Mouse (Mus musculus): Measurements from ENCODE around the gene Sostdc1. TPM values are rescaled to one million over a fixed set of nuclear protein-coding genes. Genes with fewer than 3 reads are reported as not detected.

Gene Sostdc1
- polyA plus RNA-seq, 1 experiment from 2014 or later: 0.63 TPM

- Histone ChIP-seq H3K9me3 (ENCODE audit: control insufficient read depth, low read length) (no peaks in the 10 kb centered on the region), H3K4me1 (replicated peaks; ENCODE audit: control insufficient read depth, insufficient read depth, low read length) (no peaks in the 10 kb centered on the region), H3K27ac (ENCODE audit: low read depth, low read length) (no peak overlapping the region), H3K36me3 (ENCODE audit: control insufficient read depth, insufficient read depth, low read length) (no peaks in the 10 kb centered on the region), H3K27me3 (replicated peaks; ENCODE audit: control insufficient read depth, insufficient read depth, low read length) (no peaks in the 10 kb centered on the region), H3K4me2 (no peak overlapping the region), H3K4me3 (ENCODE audit: low read depth, low read length) (no peak overlapping the region), H3K9ac (ENCODE audit: low read depth, low read length) (no peak overlapping the region)
- DNase-seq (ENCODE audit: low spot score) (no peak), ATAC-seq (replicated peaks; ENCODE audit: low FRiP score) (no peak)
- WGBS: 70% methylated on average over 9 of the region's 9 CpGs
These were observed 19.9 kb downstream of the Sostdc1 start for GRCm38 (mm10) chr12:36333837-36334281.

GRCm38 (mm10) chr12:36344131-36344530 lies 30.2 kb downstream of the Sostdc1 start:
- DNase-seq (ENCODE audit: low spot score) (no peak), ATAC-seq (replicated peaks; ENCODE audit: low FRiP score) (no peak)
- Histone ChIP-seq H3K9ac (ENCODE audit: low read depth, low read length) (no peak overlapping the region), H3K4me2 (no peak overlapping the region), H3K9me3 (ENCODE audit: control insufficient read depth, low read length) (no peaks in the 10 kb centered on the region), H3K27me3 (replicated peaks; ENCODE audit: control insufficient read depth, insufficient read depth, low read length) (no peaks in the 10 kb centered on the region), H3K4me3 (ENCODE audit: low read depth, low read length) (no peak overlapping the region), H3K27ac (ENCODE audit: low read depth, low read length) (no peak overlapping the region), H3K36me3 (ENCODE audit: control insufficient read depth, insufficient read depth, low read length) (no peaks in the 10 kb centered on the region), H3K4me1 (replicated peaks; ENCODE audit: control insufficient read depth, insufficient read depth, low read length) (no peaks in the 10 kb centered on the region)
- WGBS: 80% methylated on average over 4 of the region's 4 CpGs

GRCm38 (mm10) chr12:36360064-36360463 lies 46.1 kb downstream of the Sostdc1 start:
- no peak overlapping the region for H3K9ac ChIP-seq (ENCODE audit: low read depth, low read length)
- no peaks in the 10 kb centered on the region for H3K27me3 ChIP-seq (replicated peaks; ENCODE audit: control insufficient read depth, insufficient read depth, low read length)
- WGBS: 82% methylated on average over 3 of the region's 3 CpGs
- H3K4me1 ChIP-seq (replicated peaks; ENCODE audit: control insufficient read depth, insufficient read depth, low read length): no peaks in the 10 kb centered on the region
- H3K27ac ChIP-seq (ENCODE audit: low read depth, low read length): no peak overlapping the region
- no peak for ATAC-seq (replicated peaks; ENCODE audit: low FRiP score)
- H3K9me3 ChIP-seq (ENCODE audit: control insufficient read depth, low read length): no peaks in the 10 kb centered on the region
- no peak overlapping the region for H3K4me2 ChIP-seq
- no peak overlapping the region for H3K4me3 ChIP-seq (ENCODE audit: low read depth, low read length)
- H3K36me3 ChIP-seq (ENCODE audit: control insufficient read depth, insufficient read depth, low read length): no peaks in the 10 kb centered on the region
- DNase-seq (ENCODE audit: low spot score): no peak

- no peaks in the 10 kb centered on the region for H3K4me1 ChIP-seq (replicated peaks; ENCODE audit: control insufficient read depth, insufficient read depth, low read length)
- H3K9me3 ChIP-seq (ENCODE audit: control insufficient read depth, low read length): no peaks in the 10 kb centered on the region
- H3K4me3 ChIP-seq (ENCODE audit: low read depth, low read length): no peak overlapping the region
- DNase-seq (ENCODE audit: low spot score) (no peak), ATAC-seq (replicated peaks; ENCODE audit: low FRiP score) (no peak)
- no peaks in the 10 kb centered on the region for H3K36me3 ChIP-seq (ENCODE audit: control insufficient read depth, insufficient read depth, low read length)
- no peak overlapping the region for H3K4me2 ChIP-seq
- 70% methylated on average over 5 of the region's 5 CpGs for WGBS
- no peaks in the 10 kb centered on the region for H3K27me3 ChIP-seq (replicated peaks; ENCODE audit: control insufficient read depth, insufficient read depth, low read length)
- H3K9ac ChIP-seq (ENCODE audit: low read depth, low read length): no peak overlapping the region
- H3K27ac ChIP-seq (ENCODE audit: low read depth, low read length): no peak overlapping the region
These were observed 46.8 kb downstream of the Sostdc1 start for GRCm38 (mm10) chr12:36360693-36361092.

GRCm38 (mm10) chr12:36364013-36364412 lies 50.1 kb downstream of the Sostdc1 start:
- Histone ChIP-seq H3K27ac (ENCODE audit: low read depth, low read length) (no peak overlapping the region), H3K9me3 (ENCODE audit: control insufficient read depth, low read length) (no peaks in the 10 kb centered on the region), H3K4me1 (replicated peaks; ENCODE audit: control insufficient read depth, insufficient read depth, low read length) (no peaks in the 10 kb centered on the region), H3K9ac (ENCODE audit: low read depth, low read length) (no peak overlapping the region), H3K4me2 (no peak overlapping the region), H3K4me3 (ENCODE audit: low read depth, low read length) (no peak overlapping the region), H3K36me3 (ENCODE audit: control insufficient read depth, insufficient read depth, low read length) (no peaks in the 10 kb centered on the region), H3K27me3 (replicated peaks; ENCODE audit: control insufficient read depth, insufficient read depth, low read length) (no peaks in the 10 kb centered on the region)
- 86% methylated on average over 4 of the region's 4 CpGs for WGBS
- DNase-seq (ENCODE audit: low spot score) (no peak), ATAC-seq (replicated peaks; ENCODE audit: low FRiP score) (no peak)

Other genes with a start within 250 kb of the Sostdc1 start
- gene Ankmy2, start 157.0 kb upstream of the Sostdc1 start, polyA plus RNA-seq (2014; fragmentation: Nextera tagmentation; extraction: Ambion mirVana): 24.2 TPM in 2 replicates
- 181 and 200 TPM in 2 replicates for gene Bzw2, start 156.1 kb upstream of the Sostdc1 start, polyA plus RNA-seq (2014; fragmentation: Nextera tagmentation; extraction: Ambion mirVana)
- not detected in 2 replicates for gene Lrrc72, start 60.7 kb upstream of the Sostdc1 start, polyA plus RNA-seq (2014; fragmentation: Nextera tagmentation; extraction: Ambion mirVana)
- gene Ispd, start 67.3 kb downstream of the Sostdc1 start, polyA plus RNA-seq (2014; fragmentation: Nextera tagmentation; extraction: Ambion mirVana): 5.0 and 5.7 TPM in 2 replicates
- 0.63 and 0.94 TPM in 2 replicates for gene D630036H23Rik, start 68.0 kb downstream of the Sostdc1 start, polyA plus RNA-seq (2014; fragmentation: Nextera tagmentation; extraction: Ambion mirVana)

Data from liver, embryonic 11.5 days (tissue).